Mouse (Mus musculus): ENCODE measurements around the gene Gm44579. TPM values are rescaled to one million over a fixed set of nuclear protein-coding genes. Genes with fewer than 3 reads are reported as not detected.

Gm44579 gene
- total RNA-seq (2023): not detected in 4 replicates

DNA sequence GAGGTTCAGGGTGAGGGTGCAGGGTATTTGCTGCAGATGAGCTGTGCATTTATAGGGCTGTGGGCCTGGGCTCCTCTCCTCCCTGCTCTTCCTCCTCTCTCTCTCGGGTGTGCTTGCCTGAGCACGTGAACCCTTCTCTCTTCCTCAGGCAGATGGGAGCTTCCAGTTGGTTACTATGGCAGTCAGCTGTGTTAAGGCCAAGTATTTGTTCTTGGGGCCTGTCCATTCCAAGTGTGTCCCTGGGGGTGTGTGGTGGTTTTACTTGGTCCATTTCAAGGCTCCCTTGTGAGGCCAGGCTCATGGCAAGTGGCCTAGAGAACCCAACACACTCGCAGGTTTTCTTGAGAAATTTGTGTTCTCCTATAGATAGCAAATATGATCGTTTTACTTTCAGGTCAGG, at the start of gene Gm44579, which contains the start of gene Olfr287:
Gene Gm44579, minus strand, starts transcription at position 101 of the 400 bp plus-strand sequence.
Gene Olfr287, minus strand, starts transcription at position 180 of the 400 bp plus-strand sequence.

DNA sequence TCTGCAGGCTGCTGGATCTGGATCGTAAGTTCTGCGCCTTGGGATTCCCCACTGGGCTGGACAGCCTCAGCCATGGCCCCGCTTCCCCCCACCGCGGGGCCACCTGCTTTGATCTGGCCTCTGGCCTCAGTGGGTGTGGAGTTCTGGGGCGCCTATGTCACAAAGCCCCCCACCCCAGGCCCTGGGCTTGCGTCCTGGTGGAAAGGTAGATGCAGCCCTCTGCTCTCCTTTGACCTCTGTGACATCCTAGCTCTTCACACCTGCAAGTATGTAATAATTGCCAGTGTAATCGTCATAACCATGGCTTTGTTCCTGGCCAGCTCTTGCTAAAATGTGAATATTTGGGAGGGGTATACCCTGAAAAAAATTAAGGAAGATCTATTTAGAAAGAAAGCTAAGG, 36.4 kb upstream of the Gm44579 start, which contains the start of gene H1fnt:
Gene H1fnt, minus strand, starts transcription at position 101 of the 400 bp plus-strand sequence.

DNA sequence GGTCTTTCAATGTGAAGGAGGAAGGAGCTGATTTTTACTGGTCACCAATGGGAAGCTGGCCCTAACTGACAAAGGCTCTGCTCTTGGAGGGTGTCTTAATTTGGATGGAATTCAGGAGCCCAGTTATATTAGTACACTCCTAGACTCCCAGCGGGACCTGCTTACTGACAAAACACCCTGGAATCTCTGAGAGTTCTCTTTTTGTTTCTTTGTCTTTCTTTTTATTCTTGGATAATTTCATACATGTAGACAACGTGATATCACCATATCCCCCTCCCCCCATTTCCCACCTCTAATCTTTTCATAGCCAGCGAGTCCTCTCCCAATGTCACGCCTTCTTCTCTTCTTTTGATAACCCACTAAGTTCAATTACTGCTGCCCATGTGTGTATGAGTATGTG, 13.6 kb upstream of the Gm44579 start, which contains the start of gene Olfr286:
Gene Olfr286, minus strand, starts transcription at position 101 of the 400 bp plus-strand sequence.

DNA sequence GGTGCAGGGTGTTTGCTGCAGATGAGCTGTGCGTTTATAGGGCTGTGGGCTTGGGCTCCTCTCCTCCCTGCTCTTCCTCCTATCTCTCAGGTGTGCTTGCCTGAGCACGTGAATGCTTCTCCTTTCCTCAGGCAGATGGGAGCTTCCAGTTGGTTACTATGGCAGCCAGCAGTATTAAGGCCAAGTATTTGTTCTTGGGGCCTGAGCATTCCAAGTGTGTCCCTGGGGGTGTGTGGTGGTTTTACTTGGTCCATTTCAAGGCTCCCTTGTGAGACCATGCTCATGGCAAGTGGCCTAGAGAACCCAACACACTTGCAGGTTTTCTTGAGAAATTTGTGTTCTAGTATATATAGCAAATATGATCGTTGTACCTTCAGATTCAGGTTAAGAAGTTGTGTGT, 25.3 kb downstream of the Gm44579 start, which contains the start of gene Olfr288:
Gene Olfr288, minus strand, starts transcription at position 101 of the 400 bp plus-strand sequence.

DNA sequence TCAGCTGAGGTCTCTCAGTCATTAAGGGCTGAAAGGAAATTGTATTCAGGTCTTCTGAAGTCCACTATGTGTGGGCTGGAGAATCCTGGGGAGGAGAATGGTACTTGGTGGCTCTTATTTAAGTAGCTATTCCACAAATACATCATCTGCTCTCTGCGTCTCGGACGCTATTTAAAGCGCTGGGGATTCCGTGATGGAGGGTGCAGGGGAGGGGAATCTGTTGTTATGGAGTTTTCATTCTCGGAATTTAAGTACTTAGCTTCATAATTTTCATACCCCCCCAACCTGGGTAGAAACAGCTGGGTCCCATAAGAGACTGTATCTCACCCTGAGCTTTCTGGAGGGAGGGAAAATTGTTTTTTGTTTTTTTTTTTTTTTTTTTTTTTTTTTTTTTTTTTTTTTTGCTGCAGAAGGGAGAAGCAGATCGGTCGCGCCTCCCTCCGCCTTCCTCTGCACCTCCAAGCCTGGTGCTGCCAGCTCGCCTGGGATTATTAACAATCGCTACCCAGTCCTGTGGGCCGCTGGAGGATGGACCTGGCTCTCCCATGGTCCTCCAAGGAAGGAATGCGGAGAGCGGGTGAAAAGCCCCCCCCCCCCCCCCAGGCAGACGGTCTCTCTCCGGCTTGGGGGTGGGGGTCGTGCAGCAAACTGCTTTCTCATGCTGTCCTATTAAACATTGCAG, 53.7 kb downstream of the Gm44579 start, which contains the start of gene Ccdc184:
Gene Ccdc184, plus strand, starts transcription at position 196 of the 682 bp plus-strand sequence.

DNA sequence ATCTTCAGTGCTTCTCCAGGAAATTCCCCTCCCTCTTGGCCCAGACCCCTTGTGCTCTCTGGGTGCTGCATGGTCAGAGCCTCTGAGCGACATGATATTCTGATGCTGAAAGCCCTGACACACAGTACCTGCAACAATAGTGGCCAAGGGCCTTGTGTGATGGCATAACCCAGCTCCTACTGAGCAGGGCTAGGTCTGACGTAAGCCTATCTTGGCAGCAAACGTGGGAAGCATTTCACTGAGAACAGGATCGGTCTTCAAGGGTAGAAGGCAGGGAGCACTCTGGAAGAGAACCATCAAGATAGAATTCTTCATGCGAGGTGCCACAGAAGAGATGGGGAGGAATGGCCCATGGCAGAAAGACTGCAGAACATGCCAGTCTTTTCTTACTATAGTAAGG, 55.3 kb downstream of the Gm44579 start, which contains the start of gene Asb8:
Gene Asb8, minus strand, starts transcription at position 101 of the 400 bp plus-strand sequence.

Other genes starting within 250 kb of the Gm44579 start
- gene Col2a1, start 216.3 kb downstream of the Gm44579 start, total RNA-seq (2023): 0.36 to 1.5 TPM (median 0.38 TPM) in 3 of 4 replicates, not detected in the other
- 4.9 to 7.8 TPM (median 6.2 TPM) in 4 replicates for gene Pfkm, start 128.4 kb downstream of the Gm44579 start, total RNA-seq (2023)
- gene Senp1, start 127.2 kb downstream of the Gm44579 start, total RNA-seq (2023): 62.1 to 63.5 TPM (median 63.3 TPM) in 4 replicates
- 14.8 to 17.0 TPM (median 16.3 TPM) in 4 replicates for gene Asb8, start 55.4 kb downstream of the Gm44579 start, total RNA-seq (2023)
- gene Ccdc184, start 53.8 kb downstream of the Gm44579 start, total RNA-seq (2023): 0.26 TPM in 1 of 4 replicates, not detected in the others
- gene Olfr288, start 25.4 kb downstream of the Gm44579 start, total RNA-seq (2023): not detected in 4 replicates
- gene Olfr287, start 79 bp upstream of the Gm44579 start, total RNA-seq (2023): not detected in 4 replicates
- gene Olfr286, start 13.5 kb upstream of the Gm44579 start, total RNA-seq (2023): not detected in 4 replicates
- gene H1fnt, start 36.3 kb upstream of the Gm44579 start, total RNA-seq (2023): not detected in 4 replicates
- not detected in 4 replicates for gene Zfp641, start 75.2 kb upstream of the Gm44579 start, total RNA-seq (2023)
- gene Olfr285, start 96.4 kb upstream of the Gm44579 start, total RNA-seq (2023): not detected in 4 replicates
- gene Olfr284, start 120.0 kb upstream of the Gm44579 start, total RNA-seq (2023): not detected in 4 replicates
- gene Olfr283, start 160.0 kb upstream of the Gm44579 start, total RNA-seq (2023): not detected in 4 replicates
- gene Olfr282, start 210.2 kb upstream of the Gm44579 start, total RNA-seq (2023): not detected in 4 replicates
- not detected in 4 replicates for gene Olfr281, start 231.6 kb upstream of the Gm44579 start, total RNA-seq (2023)
- gene OR5BS1P, start 248.9 kb upstream of the Gm44579 start, total RNA-seq (2023): not detected in 4 replicates